ENCODE assay signal across 7 mouse cellular contexts in genomic region chr1:172204814-172205740, GRCm38 (mm10). TPM values are rescaled to one million over a fixed set of nuclear protein-coding genes. Genes with fewer than 3 reads are reported as not detected.
DNase-seq lines count a peak whose midpoint lies in the region; ATAC-seq and TF ChIP-seq lines count a peak whose summit lies in the region.

No protein-coding gene starts in this region.

- H3K4me1 ChIP-seq in neural tube, embryonic 11.5 days (ENCODE audit: control insufficient read depth, insufficient read depth, low read length) = peaks cover 48% of the 10 kb centered on the region
- H3K4me1 ChIP-seq in embryonic facial prominence, embryonic 10.5 days = peaks cover 76% of the 10 kb centered on the region
- no peaks in the 10 kb centered on the region for H3K4me1 ChIP-seq in intestine, postnatal 0 days (replicated peaks; ENCODE audit: control insufficient read depth, insufficient read depth, low read length)
- H3K4me1 ChIP-seq in stomach, embryonic 14.5 days (ENCODE audit: control insufficient read depth, insufficient read depth, low read length) = peaks cover 60% of the 10 kb centered on the region

- no peak for TF ChIP-seq CTCF in intestine, postnatal 0 days (IDR thresholded peaks at IDR 0.05; ENCODE audit: low read depth)

- peaks cover 2% of the 10 kb centered on the region; the same call in 1 of the 2 replicates for H3K36me3 ChIP-seq in neural tube, embryonic 11.5 days (ENCODE audit: control insufficient read depth, insufficient read depth, low read length)
- H3K36me3 ChIP-seq in embryonic facial prominence, embryonic 10.5 days (replicated peaks) = peaks cover 22% of the 10 kb centered on the region
- H3K36me3 ChIP-seq in intestine, postnatal 0 days (ENCODE audit: control insufficient read depth, insufficient read depth) = peaks cover 5% of the 10 kb centered on the region; the same call in 1 of the 2 replicates
- H3K36me3 ChIP-seq in stomach, embryonic 14.5 days (ENCODE audit: control insufficient read depth, insufficient read depth, low read length) = peaks cover 5% of the 10 kb centered on the region

- H3K9ac ChIP-seq in neural tube, embryonic 11.5 days (ENCODE audit: low read length) = peak overlapping the region; percentile 89
- no peak overlapping the region for H3K9ac ChIP-seq in intestine, postnatal 0 days (ENCODE audit: low read depth, low read length)
- H3K9ac ChIP-seq in stomach, embryonic 14.5 days (replicated peaks; ENCODE audit: low read depth, low read length) = peak overlapping the region; percentile 78; the same call in 1 of the 2 replicates

- H3K27me3 ChIP-seq in neural tube, embryonic 11.5 days (ENCODE audit: control insufficient read depth, insufficient read depth, low read length) = no peaks in the 10 kb centered on the region
- no peaks in the 10 kb centered on the region for H3K27me3 ChIP-seq in embryonic facial prominence, embryonic 10.5 days (replicated peaks; ENCODE audit: low read depth, poor library complexity, severe bottlenecking)
- no peaks in the 10 kb centered on the region for H3K27me3 ChIP-seq in intestine, postnatal 0 days (replicated peaks; ENCODE audit: control insufficient read depth, insufficient read depth, low read length)
- H3K27me3 ChIP-seq in stomach, embryonic 14.5 days (ENCODE audit: control insufficient read depth, insufficient read depth, low read length) = no peaks in the 10 kb centered on the region

- peak overlapping the region; percentile 76 for H3K4me3 ChIP-seq in neural tube, embryonic 11.5 days (ENCODE audit: low read depth, low read length)
- H3K4me3 ChIP-seq in embryonic facial prominence, embryonic 10.5 days = peak overlapping the region; percentile 82
- H3K4me3 ChIP-seq in intestine, postnatal 0 days (ENCODE audit: low read depth, low read length) = no peak overlapping the region
- peak overlapping the region; percentile 71; the same call in 1 of the 2 replicates for H3K4me3 ChIP-seq in stomach, embryonic 14.5 days (ENCODE audit: low read depth, low read length)

- no peaks in the 10 kb centered on the region for H3K9me3 ChIP-seq in neural tube, embryonic 11.5 days (ENCODE audit: control insufficient read depth, low read length)
- H3K9me3 ChIP-seq in embryonic facial prominence, embryonic 10.5 days = no peaks in the 10 kb centered on the region
- H3K9me3 ChIP-seq in intestine, postnatal 0 days (ENCODE audit: control insufficient read depth) = no peaks in the 10 kb centered on the region
- H3K9me3 ChIP-seq in stomach, embryonic 14.5 days (ENCODE audit: control insufficient read depth, low read depth, low read length) = no peaks in the 10 kb centered on the region

- H3K4me2 ChIP-seq in neural tube, embryonic 11.5 days (ENCODE audit: low read depth) = peak overlapping the region; percentile 68
- peak overlapping the region; percentile 89 for H3K4me2 ChIP-seq in intestine, postnatal 0 days (replicated peaks; ENCODE audit: low read depth)
- H3K4me2 ChIP-seq in stomach, embryonic 14.5 days (replicated peaks; ENCODE audit: low read depth, low read length) = peak overlapping the region; percentile 68

- ATAC-seq in neural tube, embryonic 11.5 days (ENCODE audit: insufficient read depth, low FRiP score, low TSS enrichment) = no peak
- ATAC-seq in intestine, postnatal 0 days = no peak
- ATAC-seq in stomach, embryonic 14.5 days (ENCODE audit: insufficient number of reproducible peaks, insufficient read depth, low FRiP score, low read depth) = no peak
- ATAC-seq in erythroblast, adult 5-6 weeks (replicated peaks; ENCODE audit: low FRiP score, poor library complexity, severe bottlenecking) = no peak

- DNase-seq in neural tube, embryonic 11.5 days (ENCODE audit: low spot score) = peak; percentile 42
- no peak for DNase-seq in neural tube, embryonic 10.5 days (ENCODE audit: extremely low spot score, low spot score)
- no peak for DNase-seq in embryonic facial prominence, embryonic 10.5 days (ENCODE audit: low spot score)
- DNase-seq in layer of hippocampus, adult 11-12 months (ENCODE audit: low spot score) = no peak

- H3K27ac ChIP-seq in neural tube, embryonic 11.5 days (ENCODE audit: low read depth, low read length) = peak overlapping the region; percentile 88
- peak overlapping the region; percentile 93 for H3K27ac ChIP-seq in embryonic facial prominence, embryonic 10.5 days (replicated peaks)
- no peak overlapping the region for H3K27ac ChIP-seq in intestine, postnatal 0 days (ENCODE audit: low read depth, low read length)
- peak overlapping the region; percentile 73; the same call in 1 of the 2 replicates for H3K27ac ChIP-seq in stomach, embryonic 14.5 days (ENCODE audit: low read length)

- 34% methylated on average over 14 of the region's 15 CpGs for WGBS in neural tube, embryonic 11.5 days
- 47% methylated on average over 15 of the region's 15 CpGs for WGBS in embryonic facial prominence, embryonic 10.5 days
- 68% methylated on average over 15 of the region's 15 CpGs for WGBS in intestine, postnatal 0 days
- WGBS in stomach, embryonic 14.5 days = 60% methylated on average over 15 of the region's 15 CpGs

RNA-seq across cellular contexts. Expression of gene Pea15a, which starts 1.5 kb away (rescaled TPM):
- polyA plus RNA-seq in neural tube, embryonic 11.5 days (2014; fragmentation: Nextera tagmentation; extraction: Ambion mirVana) = 249 and 272 TPM in 2 replicates
- polyA plus RNA-seq in embryonic facial prominence, embryonic 10.5 days (2016; fragmentation: Nextera tagmentation; extraction: Ambion mirVana) = 123 and 138 TPM in 2 replicates
- polyA plus RNA-seq in intestine, postnatal 0 days (2015; fragmentation: Nextera tagmentation; extraction: Ambion mirVana) = 44.5 and 44.9 TPM in 2 replicates
- 93.6 and 99.4 TPM in 2 replicates for polyA plus RNA-seq in stomach, embryonic 14.5 days (2014; fragmentation: Nextera tagmentation; extraction: Ambion mirVana)
- 2.5 and 3.1 TPM in 2 replicates for total RNA-seq in erythroblast, adult 5-6 weeks (2015; ENCODE audit: low replicate concordance)
- total RNA-seq in erythroblast, adult 5-6 weeks (2017; ENCODE audit: low replicate concordance) = 2.6 and 5.4 TPM in 2 replicates

RNA-seq across cellular contexts. Expression of gene Casq1, which starts 14.6 kb away (rescaled TPM):
- 2.2 and 2.5 TPM in 2 replicates for polyA plus RNA-seq in neural tube, embryonic 11.5 days (2014; fragmentation: Nextera tagmentation; extraction: Ambion mirVana)
- 1.6 TPM in 2 replicates for polyA plus RNA-seq in embryonic facial prominence, embryonic 10.5 days (2016; fragmentation: Nextera tagmentation; extraction: Ambion mirVana)
- polyA plus RNA-seq in intestine, postnatal 0 days (2015; fragmentation: Nextera tagmentation; extraction: Ambion mirVana) = 21.5 and 22.8 TPM in 2 replicates
- 13.6 and 13.8 TPM in 2 replicates for polyA plus RNA-seq in stomach, embryonic 14.5 days (2014; fragmentation: Nextera tagmentation; extraction: Ambion mirVana)
- not detected in 2 replicates for total RNA-seq in erythroblast, adult 5-6 weeks (2015; ENCODE audit: low replicate concordance)
- total RNA-seq in erythroblast, adult 5-6 weeks (2017; ENCODE audit: low replicate concordance) = not detected in 2 replicates

RNA-seq across cellular contexts. Expression of gene Atp1a4, which starts 53.1 kb away (rescaled TPM):
- polyA plus RNA-seq in neural tube, embryonic 11.5 days (2014; fragmentation: Nextera tagmentation; extraction: Ambion mirVana) = not detected in 2 replicates
- not detected in 2 replicates for polyA plus RNA-seq in embryonic facial prominence, embryonic 10.5 days (2016; fragmentation: Nextera tagmentation; extraction: Ambion mirVana)
- polyA plus RNA-seq in intestine, postnatal 0 days (2015; fragmentation: Nextera tagmentation; extraction: Ambion mirVana) = not detected in 2 replicates
- polyA plus RNA-seq in stomach, embryonic 14.5 days (2014; fragmentation: Nextera tagmentation; extraction: Ambion mirVana) = not detected in 2 replicates
- not detected in 2 replicates for total RNA-seq in erythroblast, adult 5-6 weeks (2015; ENCODE audit: low replicate concordance)
- not detected in 2 replicates for total RNA-seq in erythroblast, adult 5-6 weeks (2017; ENCODE audit: low replicate concordance)

RNA-seq across cellular contexts. Expression of gene Igsf8, which starts 56.4 kb away (rescaled TPM):
- polyA plus RNA-seq in neural tube, embryonic 11.5 days (2014; fragmentation: Nextera tagmentation; extraction: Ambion mirVana) = 121 and 142 TPM in 2 replicates
- polyA plus RNA-seq in embryonic facial prominence, embryonic 10.5 days (2016; fragmentation: Nextera tagmentation; extraction: Ambion mirVana) = 33.7 and 39.5 TPM in 2 replicates
- 17.7 and 17.8 TPM in 2 replicates for polyA plus RNA-seq in intestine, postnatal 0 days (2015; fragmentation: Nextera tagmentation; extraction: Ambion mirVana)
- polyA plus RNA-seq in stomach, embryonic 14.5 days (2014; fragmentation: Nextera tagmentation; extraction: Ambion mirVana) = 36.3 and 38.4 TPM in 2 replicates
- total RNA-seq in erythroblast, adult 5-6 weeks (2015; ENCODE audit: low replicate concordance) = 1.3 and 6.7 TPM in 2 replicates
- total RNA-seq in erythroblast, adult 5-6 weeks (2017; ENCODE audit: low replicate concordance) = 2.0 and 3.1 TPM in 2 replicates

RNA-seq across cellular contexts. Expression of gene Dcaf8, which starts 57.2 kb away (rescaled TPM):
- 105 and 113 TPM in 2 replicates for polyA plus RNA-seq in neural tube, embryonic 11.5 days (2014; fragmentation: Nextera tagmentation; extraction: Ambion mirVana)
- polyA plus RNA-seq in embryonic facial prominence, embryonic 10.5 days (2016; fragmentation: Nextera tagmentation; extraction: Ambion mirVana) = 130 and 141 TPM in 2 replicates
- 48.6 and 50.8 TPM in 2 replicates for polyA plus RNA-seq in intestine, postnatal 0 days (2015; fragmentation: Nextera tagmentation; extraction: Ambion mirVana)
- polyA plus RNA-seq in stomach, embryonic 14.5 days (2014; fragmentation: Nextera tagmentation; extraction: Ambion mirVana) = 116 TPM in 2 replicates
- total RNA-seq in erythroblast, adult 5-6 weeks (2015; ENCODE audit: low replicate concordance) = 226 and 232 TPM in 2 replicates
- total RNA-seq in erythroblast, adult 5-6 weeks (2017; ENCODE audit: low replicate concordance) = 600 and 738 TPM in 2 replicates
